Mouse (Mus musculus) forebrain, embryonic 15.5 days (tissue): ENCODE data around the gene Bnip2. TPM values are rescaled to one million over a fixed set of nuclear protein-coding genes. Genes with fewer than 3 reads are reported as not detected.

Source experiments
- ATAC-seq: fragments of 200-750 bp; cut with Nextera tagmentation; replicated peaks from 2 replicates; pipeline ENCODE4 v1.8.0; 2017; ENCODE audit warnings: mild to moderate bottlenecking, moderate TSS enrichment, moderate library complexity
- H3K27ac ChIP-seq: fragments of 300-500 bp; sonication (generic); replicated peaks from 2 replicates; pipeline ENCODE4 v1.5.1; 2015; ENCODE audit warnings: mild to moderate bottlenecking, inconsistent platforms
- H3K27me3 ChIP-seq: fragments of 300-500 bp; sonication (generic); 2 replicates; pipeline ENCODE4 v1.6.1; 2015; ENCODE audit warnings: inconsistent platforms
- H3K36me3 ChIP-seq: fragments of 300-500 bp; sonication (generic); 2 replicates; pipeline ENCODE4 v1.6.1; 2015; ENCODE audit warnings: mild to moderate bottlenecking, inconsistent platforms
- H3K4me1 ChIP-seq: fragments of 300-500 bp; sonication (generic); 2 replicates; pipeline ENCODE4 v1.6.1; 2015; ENCODE audit warnings: inconsistent platforms
- H3K4me2 ChIP-seq: fragments of 300-500 bp; sonication (generic); replicated peaks from 2 replicates; pipeline ENCODE4 v1.6.1; 2015; ENCODE audit warnings: mild to moderate bottlenecking, inconsistent platforms
- H3K4me3 ChIP-seq: fragments of 300-500 bp; sonication (generic); 2 replicates; pipeline ENCODE4 v1.5.1; 2015; ENCODE audit warnings: mild to moderate bottlenecking, inconsistent platforms
- H3K9ac ChIP-seq: fragments of 300-500 bp; sonication (generic); replicated peaks from 2 replicates; pipeline ENCODE4 v1.6.1; 2015; ENCODE audit warnings: mild to moderate bottlenecking, inconsistent platforms
- H3K9me3 ChIP-seq: fragments of 300-500 bp; sonication (generic); 2 replicates; pipeline ENCODE4 v1.6.1; 2016; ENCODE audit warnings: inconsistent platforms
- WGBS: fragments of 180-500 bp; shearing (Covaris S2); methylation state at CpG from one replicate; pipeline ENCODE4 v1.1.7; 2015; ENCODE audit warnings: mixed read lengths; 5-methylcytosine and 5-hydroxymethylcytosine counted together
- polyA plus RNA-seq: library from polyadenylated mRNA; unstranded; fragments of >200 nt; fragmentation: Nextera tagmentation; extraction: Ambion mirVana; gene quantifications from 2 replicates; pipeline ENCODE4 v1.2.1, GENCODE M21; 2015

The Bnip2 gene
- polyA plus RNA-seq, 1 experiment from 2014 or later = 104 TPM

DNA sequence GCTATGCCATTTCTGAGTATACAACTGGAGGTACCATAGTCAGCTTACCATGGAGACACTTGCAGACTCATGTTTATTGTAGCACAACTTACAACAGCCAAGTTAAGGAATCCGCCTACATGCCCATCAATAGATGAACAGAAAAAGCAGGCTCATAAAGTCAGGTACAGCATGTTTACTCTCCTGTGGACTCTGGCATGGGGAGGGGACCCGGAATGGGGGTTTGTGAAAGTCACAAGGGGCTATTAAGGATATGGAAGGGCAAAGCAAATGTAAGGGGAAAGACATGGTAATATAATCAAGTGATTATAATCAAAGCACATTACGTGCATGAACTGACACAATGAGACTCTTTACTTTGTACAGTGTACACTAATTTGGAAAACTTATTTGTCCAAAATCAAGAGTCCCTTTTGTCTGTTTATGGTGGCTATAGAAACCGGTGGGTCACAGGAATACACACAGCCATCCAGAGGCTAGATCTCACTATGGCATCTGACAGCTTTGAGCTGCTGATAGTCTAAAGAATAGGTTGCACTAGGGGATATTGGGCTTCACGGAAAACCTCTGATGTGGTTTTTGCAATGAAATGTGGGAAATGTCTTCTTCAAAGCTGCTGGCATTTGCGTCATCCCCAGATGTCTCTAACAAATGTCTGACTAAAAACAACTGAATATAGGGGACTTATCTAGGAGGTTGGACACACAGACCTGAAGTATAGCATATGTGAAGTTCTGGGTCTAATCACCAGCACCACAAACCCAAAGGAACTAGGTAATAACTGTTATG lies 50.5 kb downstream of the Bnip2 start:
- no peaks in the 10 kb centered on the region for H3K36me3 ChIP-seq

DNA sequence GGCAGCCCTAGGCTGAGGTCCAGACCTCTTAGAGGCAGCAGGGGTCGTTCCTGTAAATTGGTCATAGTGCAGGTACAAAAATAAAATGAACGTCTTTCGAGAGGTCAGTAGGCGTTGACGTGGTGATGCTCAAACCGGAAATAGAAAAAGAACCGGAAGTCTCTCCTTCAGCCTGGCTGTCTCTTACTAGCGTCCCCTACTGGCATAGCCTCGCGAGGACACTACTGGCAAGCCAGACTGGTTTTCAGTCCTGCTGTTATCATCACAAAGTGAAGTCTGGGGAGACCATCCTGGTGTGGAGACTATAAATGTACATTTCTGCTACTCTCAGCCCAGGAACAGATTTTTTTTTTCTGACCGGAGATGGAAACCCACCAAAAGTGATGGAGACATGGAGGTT lies 51.3 kb downstream of the Bnip2 start:
- Histone ChIP-seq H3K36me3 (no peaks in the 10 kb centered on the region), H3K4me1 (no peaks in the 10 kb centered on the region), H3K27ac (no peak overlapping the region), H3K4me3 (no peak overlapping the region), H3K9me3 (no peaks in the 10 kb centered on the region), H3K4me2 (no peak overlapping the region), H3K9ac (no peak overlapping the region), H3K27me3 (no peaks in the 10 kb centered on the region)
- WGBS = 93% methylated on average over 11 of the region's 11 CpGs
- no peak for ATAC-seq

More for the DNA sequence above, 50.5 kb downstream of the Bnip2 start:
- no peaks in the 10 kb centered on the region for H3K4me1 ChIP-seq
- no peak overlapping the region for H3K4me3 ChIP-seq
- H3K27me3 ChIP-seq = no peaks in the 10 kb centered on the region
- WGBS = 80% methylated on average over 6 of the region's 6 CpGs
- H3K9me3 ChIP-seq = no peaks in the 10 kb centered on the region
- H3K9ac ChIP-seq = no peak overlapping the region
- H3K27ac ChIP-seq = no peak overlapping the region
- no peak overlapping the region for H3K4me2 ChIP-seq
- ATAC-seq = no peak

DNA sequence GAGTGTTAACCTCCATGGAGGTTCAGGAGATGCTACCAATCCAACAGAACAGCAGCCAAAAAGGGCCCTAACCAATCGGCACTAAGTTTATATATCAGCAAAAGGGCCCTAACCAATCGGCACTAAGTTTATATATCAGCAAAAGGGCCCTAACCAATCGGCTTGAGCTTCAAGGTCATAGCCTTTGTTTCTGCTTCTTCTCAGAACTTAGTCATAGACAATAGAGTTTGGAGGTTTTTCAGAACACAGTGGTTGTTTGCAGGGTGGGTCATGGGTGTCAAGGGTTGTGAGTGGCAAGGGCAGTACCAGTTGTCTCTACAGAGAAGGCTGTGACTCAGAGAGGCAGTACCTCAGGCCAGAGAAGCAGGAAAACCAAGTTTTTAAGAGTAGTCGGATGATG lies 52.9 kb downstream of the Bnip2 start:
- Histone ChIP-seq H3K4me2 (no peak overlapping the region), H3K27me3 (no peaks in the 10 kb centered on the region), H3K4me1 (no peaks in the 10 kb centered on the region), H3K36me3 (no peaks in the 10 kb centered on the region), H3K27ac (no peak overlapping the region), H3K9me3 (no peaks in the 10 kb centered on the region), H3K9ac (no peak overlapping the region), H3K4me3 (no peak overlapping the region)
- 91% methylated on average over 4 of the region's 4 CpGs for WGBS
- ATAC-seq = no peak

DNA sequence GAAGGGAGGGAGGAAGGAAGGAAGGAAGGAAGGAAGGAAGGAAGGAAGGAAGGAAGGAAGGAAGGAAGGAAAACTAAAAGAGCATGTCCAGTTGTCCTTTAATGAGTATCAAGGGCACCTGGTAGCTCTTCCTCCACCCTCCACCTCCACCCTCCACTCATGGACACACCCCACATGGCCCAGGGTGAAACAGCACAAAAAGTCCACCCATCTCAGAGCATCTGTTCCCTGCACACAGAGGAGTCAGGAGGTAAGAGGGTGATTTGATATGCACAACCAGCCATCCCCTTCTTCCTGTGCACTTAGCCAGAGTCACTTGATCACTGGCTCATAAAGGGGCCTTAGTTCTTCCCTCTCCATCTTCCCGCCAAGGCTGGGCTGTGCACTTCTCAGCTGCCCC lies 53.7 kb downstream of the Bnip2 start:
- WGBS = 89% methylated on average over 1 of the region's 1 CpGs
- Histone ChIP-seq H3K4me3 (no peak overlapping the region), H3K4me1 (no peaks in the 10 kb centered on the region), H3K27me3 (no peaks in the 10 kb centered on the region), H3K36me3 (no peaks in the 10 kb centered on the region), H3K9me3 (no peaks in the 10 kb centered on the region), H3K4me2 (no peak overlapping the region), H3K27ac (no peak overlapping the region), H3K9ac (no peak overlapping the region)
- ATAC-seq = no peak

DNA sequence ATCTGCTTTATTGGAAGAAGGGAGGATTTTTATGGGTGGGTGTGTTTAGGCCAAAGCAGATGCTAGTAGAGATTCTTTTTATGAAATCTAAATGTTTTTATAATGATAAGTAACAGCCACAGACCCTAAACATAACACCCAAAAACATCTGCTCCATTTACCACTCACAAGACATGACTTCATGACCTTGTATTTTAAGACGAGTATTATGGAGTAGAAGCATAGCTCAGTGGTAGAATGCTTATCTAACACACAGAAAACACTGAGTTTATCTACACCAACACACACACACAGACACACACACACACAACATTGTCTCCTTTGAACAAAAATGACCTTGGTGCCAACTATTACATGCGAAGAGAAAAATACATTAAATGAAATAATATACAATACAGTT lies 55.6 kb downstream of the Bnip2 start:
- Histone ChIP-seq H3K36me3 (no peaks in the 10 kb centered on the region), H3K9ac (no peak overlapping the region), H3K4me2 (no peak overlapping the region)

DNA sequence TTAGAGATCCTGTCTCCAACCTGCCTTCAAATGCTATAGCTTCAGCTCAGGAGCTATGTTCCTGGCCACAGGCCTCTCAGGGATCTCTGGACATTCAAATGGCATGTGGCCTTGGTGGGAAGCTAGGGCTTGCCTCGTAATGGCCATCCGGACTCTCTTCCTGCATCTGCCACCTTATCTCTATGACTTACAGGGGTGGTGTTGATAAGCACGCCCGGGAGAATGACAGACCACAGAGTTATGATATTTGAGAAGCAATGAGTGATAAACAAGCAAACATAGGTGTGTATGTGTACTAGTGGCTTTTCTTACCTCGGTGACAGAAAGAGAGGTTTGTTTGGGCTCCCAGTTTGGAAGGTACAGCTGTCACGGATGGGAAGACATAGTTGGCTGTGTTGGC lies 57.0 kb downstream of the Bnip2 start:
- 94% methylated on average over 6 of the region's 6 CpGs for WGBS
- Histone ChIP-seq H3K27ac (no peak overlapping the region), H3K27me3 (no peaks in the 10 kb centered on the region), H3K4me2 (no peak overlapping the region), H3K9me3 (no peaks in the 10 kb centered on the region), H3K36me3 (no peaks in the 10 kb centered on the region), H3K4me1 (no peaks in the 10 kb centered on the region), H3K9ac (no peak overlapping the region), H3K4me3 (no peak overlapping the region)
- ATAC-seq = no peak

More for the DNA sequence above, 55.6 kb downstream of the Bnip2 start:
- Histone ChIP-seq H3K4me1 (no peaks in the 10 kb centered on the region), H3K4me3 (no peak overlapping the region), H3K27ac (no peak overlapping the region), H3K27me3 (no peaks in the 10 kb centered on the region), H3K9me3 (no peaks in the 10 kb centered on the region)
- WGBS = 87% methylated on average over 2 of the region's 2 CpGs
- ATAC-seq = no peak

DNA sequence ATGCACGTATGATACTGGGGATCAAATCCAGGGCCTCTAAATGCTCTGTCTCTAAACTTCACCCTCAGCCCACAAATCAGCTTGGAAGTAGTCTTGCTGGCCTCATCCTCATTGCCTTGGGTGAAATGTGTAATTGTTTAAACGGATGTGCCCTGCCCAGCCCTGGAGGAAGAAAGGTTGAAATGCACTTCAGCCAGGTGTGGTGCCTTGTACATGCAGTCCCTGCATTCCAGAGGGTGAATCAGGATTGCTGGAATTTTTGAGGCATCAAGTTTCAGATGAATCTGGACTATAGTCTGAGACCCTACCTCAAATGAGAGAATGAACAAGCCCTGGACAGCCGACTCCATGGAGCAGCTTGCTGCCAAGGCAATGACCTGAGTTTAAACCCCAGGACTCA lies 58.6 kb downstream of the Bnip2 start:
- no peaks in the 10 kb centered on the region for H3K27me3 ChIP-seq
- WGBS = 56% methylated on average over 3 of the region's 3 CpGs
- no peak for ATAC-seq

DNA sequence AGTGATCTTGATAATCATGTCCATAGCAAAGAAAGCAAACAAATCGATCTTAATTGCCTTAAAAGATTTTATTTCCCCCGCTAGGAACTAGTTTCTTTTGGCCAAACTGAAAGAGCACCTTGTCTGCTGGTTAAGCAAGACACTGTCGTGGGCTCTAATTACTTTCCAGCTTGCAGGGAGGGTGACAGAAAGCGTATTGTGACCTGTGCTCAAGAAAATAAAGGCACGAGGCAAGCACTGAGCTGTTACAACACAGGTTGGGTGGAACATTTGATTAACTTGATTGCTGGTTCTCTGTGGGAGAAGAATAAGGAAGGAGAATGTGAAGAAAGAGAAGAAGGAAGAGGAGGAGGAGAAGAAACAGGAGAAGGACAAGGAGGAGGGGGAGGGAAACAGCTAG lies 59.0 kb downstream of the Bnip2 start:
- Histone ChIP-seq H3K27ac (no peak overlapping the region), H3K4me3 (no peak overlapping the region), H3K27me3 (no peaks in the 10 kb centered on the region), H3K9ac (no peak overlapping the region), H3K9me3 (no peaks in the 10 kb centered on the region), H3K4me1 (no peaks in the 10 kb centered on the region), H3K36me3 (no peaks in the 10 kb centered on the region), H3K4me2 (no peak overlapping the region)
- ATAC-seq = no peak
- WGBS = 22% methylated on average over 5 of the region's 5 CpGs

More for the DNA sequence above, 58.6 kb downstream of the Bnip2 start:
- Histone ChIP-seq H3K4me3 (no peak overlapping the region), H3K9ac (no peak overlapping the region), H3K36me3 (no peaks in the 10 kb centered on the region), H3K27ac (no peak overlapping the region), H3K9me3 (no peaks in the 10 kb centered on the region), H3K4me1 (no peaks in the 10 kb centered on the region), H3K4me2 (no peak overlapping the region)

DNA sequence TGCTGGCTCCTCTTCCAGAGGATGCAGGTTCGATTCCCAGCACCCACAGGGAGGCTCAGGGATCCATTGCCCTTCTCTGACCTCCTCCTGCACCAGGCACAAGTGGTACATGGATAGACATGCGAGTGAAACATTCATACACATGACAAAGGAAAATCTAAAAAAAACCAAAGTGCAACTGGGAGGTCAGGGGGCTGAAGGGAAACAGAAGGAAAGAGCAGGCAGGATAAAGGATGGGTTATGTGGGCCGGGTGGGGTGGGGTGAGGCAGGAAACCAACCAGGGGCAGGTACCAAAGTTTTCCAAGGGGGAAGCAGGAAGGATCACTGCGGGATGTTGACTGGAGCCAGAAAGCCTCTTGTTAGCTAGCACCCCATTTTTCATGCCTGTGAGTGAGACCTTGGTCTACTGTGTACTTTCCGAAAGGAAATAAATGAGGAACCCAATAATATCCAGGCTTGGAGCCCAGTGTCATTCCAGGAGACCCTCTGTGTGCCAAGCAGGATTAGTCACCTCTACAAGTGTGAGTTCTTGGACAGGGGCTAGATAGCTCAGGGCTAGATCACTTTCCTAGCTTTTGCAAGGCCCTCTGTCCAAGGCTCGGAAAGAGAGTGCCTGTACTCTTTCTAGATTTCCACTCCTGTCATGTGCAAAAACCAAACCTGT lies 59.6 kb downstream of the Bnip2 start:
- Histone ChIP-seq H3K27me3 (no peaks in the 10 kb centered on the region), H3K4me3 (no peak overlapping the region), H3K27ac (no peak overlapping the region), H3K36me3 (no peaks in the 10 kb centered on the region), H3K9me3 (no peaks in the 10 kb centered on the region), H3K9ac (no peak overlapping the region), H3K4me2 (no peak overlapping the region), H3K4me1 (no peaks in the 10 kb centered on the region)
- WGBS = 57% methylated on average over 6 of the region's 6 CpGs
- no peak for ATAC-seq

DNA sequence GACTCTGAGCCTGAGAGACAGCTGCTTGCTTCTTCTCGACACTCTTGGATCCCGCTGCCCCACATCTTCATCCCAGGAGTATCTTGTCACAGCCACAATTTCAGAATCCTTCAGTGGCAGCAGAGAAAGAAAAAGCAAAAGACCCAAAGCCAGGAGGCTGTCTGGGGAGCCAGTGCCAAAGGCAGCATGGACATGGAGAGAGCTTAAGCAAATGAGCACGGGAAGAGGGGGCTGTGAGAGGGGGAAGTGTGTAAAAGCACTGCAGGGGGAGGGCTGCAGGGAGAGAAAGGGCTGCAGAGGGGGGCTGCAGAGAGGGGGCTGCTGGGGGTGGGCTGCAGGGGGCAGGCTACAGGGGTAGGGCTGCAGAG lies 60.1 kb downstream of the Bnip2 start:
- H3K4me1 ChIP-seq = no peaks in the 10 kb centered on the region
- H3K27me3 ChIP-seq = no peaks in the 10 kb centered on the region
- no peak overlapping the region for H3K27ac ChIP-seq
- 23% methylated on average over 3 of the region's 3 CpGs for WGBS
- no peak for ATAC-seq
- no peaks in the 10 kb centered on the region for H3K9me3 ChIP-seq
- no peak overlapping the region for H3K4me3 ChIP-seq
- no peak overlapping the region for H3K4me2 ChIP-seq
- H3K9ac ChIP-seq = no peak overlapping the region
- H3K36me3 ChIP-seq = no peaks in the 10 kb centered on the region

DNA sequence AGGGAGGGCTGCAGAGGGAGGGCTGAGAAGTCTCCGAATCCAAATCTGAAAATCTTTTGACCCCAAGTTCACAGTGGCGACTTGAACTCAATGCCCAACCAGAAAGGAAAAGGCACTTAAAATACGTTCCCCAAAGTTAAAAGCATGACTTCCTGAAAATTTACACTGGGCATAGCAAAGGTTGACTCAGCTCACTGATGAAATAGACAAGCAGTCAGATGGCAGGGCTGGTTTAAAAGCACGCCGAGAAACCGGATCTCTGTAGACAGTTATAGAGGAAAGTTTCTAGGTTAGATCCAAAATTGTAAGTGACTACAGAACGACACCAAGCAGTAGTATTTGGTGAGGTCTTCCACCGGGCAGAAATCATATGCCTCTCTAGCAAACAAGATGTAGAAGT lies 60.6 kb downstream of the Bnip2 start:
- WGBS = 44% methylated on average over 8 of the region's 8 CpGs
- Histone ChIP-seq H3K36me3 (no peaks in the 10 kb centered on the region), H3K4me1 (no peaks in the 10 kb centered on the region), H3K4me2 (no peak overlapping the region), H3K9me3 (no peaks in the 10 kb centered on the region), H3K9ac (no peak overlapping the region), H3K27me3 (no peaks in the 10 kb centered on the region), H3K4me3 (no peak overlapping the region), H3K27ac (no peak overlapping the region)
- ATAC-seq = no peak

DNA sequence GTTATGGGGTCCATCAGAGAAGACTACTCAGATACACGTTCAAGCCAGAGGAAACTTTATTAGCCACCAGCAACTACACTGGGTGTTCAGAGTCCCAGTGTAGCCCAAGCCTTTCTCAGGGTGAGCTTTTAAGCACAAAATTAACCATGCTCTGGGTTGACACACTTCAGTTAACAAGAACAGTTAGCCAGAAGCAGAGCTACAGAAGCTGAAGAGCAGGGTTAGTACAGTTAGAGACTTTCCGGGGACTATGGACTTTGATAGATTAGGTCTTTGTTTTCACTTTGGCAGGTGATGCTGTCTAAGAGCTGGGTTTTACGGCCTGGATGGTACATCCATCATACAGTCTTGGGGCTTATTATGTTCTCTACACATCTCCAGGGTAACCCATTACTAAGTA lies 63.5 kb downstream of the Bnip2 start:
- H3K4me1 ChIP-seq = no peaks in the 10 kb centered on the region
- no peak overlapping the region for H3K27ac ChIP-seq
- H3K4me2 ChIP-seq = no peak overlapping the region
- no peak overlapping the region for H3K9ac ChIP-seq
- no peak for ATAC-seq
- no peaks in the 10 kb centered on the region for H3K9me3 ChIP-seq
- H3K27me3 ChIP-seq = no peaks in the 10 kb centered on the region
- no peaks in the 10 kb centered on the region for H3K36me3 ChIP-seq
- 86% methylated on average over 3 of the region's 3 CpGs for WGBS
- no peak overlapping the region for H3K4me3 ChIP-seq

DNA sequence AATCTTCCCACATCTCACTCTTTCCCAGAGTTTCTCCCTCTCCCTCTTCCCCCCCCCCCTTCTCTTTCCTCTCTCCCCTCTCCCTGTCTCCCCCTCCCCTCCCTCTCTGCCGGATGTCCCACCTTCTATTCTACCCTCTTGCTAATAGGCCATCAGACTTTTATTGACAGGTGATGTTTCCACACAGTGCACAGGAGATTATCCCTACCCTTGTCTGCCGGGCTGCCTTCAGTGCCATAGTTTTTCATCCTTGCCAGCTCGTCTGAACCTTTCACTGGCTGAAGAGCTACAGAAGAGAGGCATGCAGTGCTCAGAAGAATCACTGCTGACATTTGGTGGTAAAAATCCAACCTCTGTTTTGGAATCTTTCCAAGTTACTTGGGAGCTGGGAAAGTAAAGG lies 64.1 kb downstream of the Bnip2 start:
- no peak overlapping the region for H3K4me2 ChIP-seq
- H3K4me3 ChIP-seq = no peak overlapping the region
- no peaks in the 10 kb centered on the region for H3K36me3 ChIP-seq
- no peaks in the 10 kb centered on the region for H3K9me3 ChIP-seq
- ATAC-seq = no peak
- no peaks in the 10 kb centered on the region for H3K4me1 ChIP-seq
- no peak overlapping the region for H3K27ac ChIP-seq
- H3K27me3 ChIP-seq = no peaks in the 10 kb centered on the region
- 30% methylated on average over 3 of the region's 3 CpGs for WGBS
- no peak overlapping the region for H3K9ac ChIP-seq
